Mouse (Mus musculus) heart, embryonic 12.5 days (tissue): Measurements from ENCODE around the gene Ifi202b. TPM values are rescaled to one million over a fixed set of nuclear protein-coding genes. Genes with fewer than 3 reads are reported as not detected.

Source experiments
- polyA plus RNA-seq: library from polyadenylated mRNA; unstranded; fragments of >200 nt; fragmentation: Nextera tagmentation; extraction: Ambion mirVana; gene quantifications from 2 replicates; pipeline ENCODE4 v1.2.1, GENCODE M21; 2016

Gene Ifi202b
- polyA plus RNA-seq, 1 experiment from 2014 or later: not detected

Other genes starting within 250 kb of the Ifi202b start
- 0.15 and 0.30 TPM in 2 replicates for gene Ifi207, start 241.0 kb downstream of the Ifi202b start, polyA plus RNA-seq
- 0.37 and 0.81 TPM in 2 replicates for gene Ifi204, start 215.8 kb downstream of the Ifi202b start, polyA plus RNA-seq
- 3.4 and 3.8 TPM in 2 replicates for gene Ifi211, start 69.7 kb downstream of the Ifi202b start, polyA plus RNA-seq
- gene Mndal, start 40.3 kb downstream of the Ifi202b start, polyA plus RNA-seq: 3.3 and 4.1 TPM in 2 replicates
- gene Ifi203, start 40.1 kb downstream of the Ifi202b start, polyA plus RNA-seq: 0.18 and 0.35 TPM in 2 replicates
- 2.4 and 2.9 TPM in 2 replicates for gene Ifi205, start 49.1 kb upstream of the Ifi202b start, polyA plus RNA-seq
- 0.05 TPM in 1 of 2 replicates, not detected in the other for gene Olfr433, start 58.0 kb upstream of the Ifi202b start, polyA plus RNA-seq
- gene Olfr432, start 66.5 kb upstream of the Ifi202b start, polyA plus RNA-seq: not detected in 2 replicates
- not detected in 2 replicates for gene Olfr430, start 83.9 kb upstream of the Ifi202b start, polyA plus RNA-seq
- not detected in 2 replicates for gene Olfr429, start 101.6 kb upstream of the Ifi202b start, polyA plus RNA-seq
- gene Olfr427, start 114.1 kb upstream of the Ifi202b start, polyA plus RNA-seq: not detected in 2 replicates
- not detected in 2 replicates for gene Olfr231, start 138.4 kb upstream of the Ifi202b start, polyA plus RNA-seq
- gene Olfr424, start 148.8 kb upstream of the Ifi202b start, polyA plus RNA-seq: not detected in 2 replicates
- gene Olfr420, start 172.9 kb upstream of the Ifi202b start, polyA plus RNA-seq: not detected in 2 replicates
- gene Spta1, start 190.0 kb upstream of the Ifi202b start, polyA plus RNA-seq: 6.1 and 6.8 TPM in 2 replicates